Mouse (Mus musculus) intestine, embryonic 16.5 days (tissue): ENCODE measurements around the gene Slc24a4. TPM values are rescaled to one million over a fixed set of nuclear protein-coding genes. Genes with fewer than 3 reads are reported as not detected.

ENCODE experiments used
- polyA plus RNA-seq: library from polyadenylated mRNA; unstranded; fragments of >200 nt; fragmentation: Nextera tagmentation; extraction: Ambion mirVana; gene quantifications from 2 replicates; pipeline ENCODE4 v1.2.1, GENCODE M21; 2015

The Slc24a4 gene
- polyA plus RNA-seq, 1 experiment from 2014 or later: 0.75 TPM

Other genes with a start within 250 kb of the Slc24a4 start
- 21.5 and 25.7 TPM in 2 replicates for gene Trip11, start 215.5 kb upstream of the Slc24a4 start, polyA plus RNA-seq
- 13.1 and 14.0 TPM in 2 replicates for gene Atxn3, start 170.5 kb upstream of the Slc24a4 start, polyA plus RNA-seq
- 19.8 and 22.8 TPM in 2 replicates for gene Cpsf2, start 152.7 kb upstream of the Slc24a4 start, polyA plus RNA-seq
- 10.1 and 10.3 TPM in 2 replicates for gene Rin3, start 154.3 kb downstream of the Slc24a4 start, polyA plus RNA-seq